In the genomic region with DNA sequence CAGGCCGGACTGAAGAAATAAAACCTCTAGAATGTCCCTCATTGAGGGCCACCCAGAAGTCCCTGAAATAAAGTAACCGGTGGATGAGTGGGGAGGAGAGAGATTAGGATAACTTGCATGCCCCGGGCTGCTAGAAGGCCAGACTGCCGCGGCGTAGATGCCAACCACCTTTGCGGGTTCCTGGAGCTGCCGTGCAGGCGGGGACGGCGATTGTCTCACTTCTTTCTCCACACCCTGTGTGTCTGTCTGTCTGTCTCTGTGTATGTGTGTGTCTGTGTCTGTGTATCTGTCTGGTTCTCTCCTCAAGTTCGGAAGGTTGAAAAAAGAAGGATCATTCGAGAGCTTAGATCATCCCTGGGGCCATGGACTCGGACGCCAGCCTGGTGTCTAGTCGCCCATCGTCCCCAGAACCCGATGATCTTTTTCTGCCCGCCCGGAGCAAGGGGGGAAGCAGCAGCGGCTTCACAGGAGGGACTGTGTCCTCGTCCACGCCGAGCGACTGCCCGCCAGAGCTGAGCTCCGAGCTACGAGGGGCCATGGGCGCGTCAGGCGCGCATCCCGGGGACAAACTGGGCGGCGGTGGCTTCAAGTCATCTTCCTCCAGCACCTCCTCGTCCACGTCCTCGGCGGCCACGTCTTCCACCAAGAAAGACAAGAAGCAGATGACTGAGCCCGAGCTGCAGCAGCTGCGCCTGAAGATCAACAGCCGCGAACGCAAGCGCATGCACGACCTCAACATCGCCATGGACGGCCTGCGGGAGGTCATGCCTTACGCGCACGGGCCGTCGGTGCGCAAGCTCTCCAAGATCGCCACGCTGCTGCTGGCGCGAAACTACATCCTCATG, we compare ENCODE assay signal across 10 mouse cellular contexts. TPM values are rescaled to one million over a fixed set of nuclear protein-coding genes. Genes with fewer than 3 reads are reported as not detected.
A peak's percentile ranks its signal among the peaks of the same experiment; 100 is the strongest.
DNase-seq lines count a peak whose midpoint lies in the region; ATAC-seq lines count a peak whose summit lies in the region.
"Had no signal": no experiment of that assay in that cellular context is flagged by ENCODE, and none has a peak within 500 bp of the region (broad histone marks: within the 10 kb centered on the region; RNA-seq: fewer than 3 reads in every experiment).

No protein-coding gene starts in this region.

- no peak for DNase-seq in heart, embryonic 10.5 days (ENCODE audit: low spot score)
- DNase-seq in heart, adult 8-10 months (ENCODE audit: low spot score), result no peak
- DNase-seq in testis, postnatal 14 days (ENCODE audit: low spot score), result peak; percentile 14
- DNase-seq in testis, postnatal 10 days (ENCODE audit: low spot score), result no peak
- DNase-seq in cerebellum, adult 8-10 months, result no peak
- no peak for DNase-seq in urinary bladder, postnatal 36 days (ENCODE audit: low spot score in 2 of 2)
- DNase-seq in cerebellum, adult 9-10 months, result no peak
- DNase-seq: adrenal gland, postnatal 14 days; thymus, adult 18-20 months had no signal

- no peak overlapping the region for H3K27ac ChIP-seq in heart, embryonic 10.5 days
- H3K27ac ChIP-seq in limb, embryonic 12.5 days, result no peak overlapping the region

- no peak for ATAC-seq in limb, embryonic 12.5 days (ENCODE audit: insufficient number of reproducible peaks, insufficient read depth, low FRiP score, low TSS enrichment, low read depth)

- 1% methylated on average over 60 of the region's 60 CpGs for WGBS in heart, embryonic 10.5 days
- under 1% methylated on average over 60 of the region's 60 CpGs for WGBS in limb, embryonic 12.5 days

- no peaks in the 10 kb centered on the region for H3K9me3 ChIP-seq in heart, embryonic 10.5 days
- H3K9me3 ChIP-seq in limb, embryonic 12.5 days, result no peaks in the 10 kb centered on the region

- H3K9ac ChIP-seq in limb, embryonic 12.5 days (replicated peaks), result no peak overlapping the region

- peak overlapping the region; percentile 39 for H3K4me3 ChIP-seq in heart, embryonic 10.5 days
- H3K4me3 ChIP-seq in limb, embryonic 12.5 days (replicated peaks), result peak overlapping the region; percentile 21; the same call in 1 of the 2 replicates

- H3K4me2 ChIP-seq in limb, embryonic 12.5 days, result peak overlapping the region; percentile 35

- H3K27me3 ChIP-seq in heart, embryonic 10.5 days (ENCODE audit: insufficient read depth, poor library complexity, severe bottlenecking), result peaks cover 100% of the 10 kb centered on the region
- H3K27me3 ChIP-seq in limb, embryonic 12.5 days, result peaks cover 100% of the 10 kb centered on the region

- H3K36me3 ChIP-seq in heart, embryonic 10.5 days, result no peaks in the 10 kb centered on the region
- no peaks in the 10 kb centered on the region for H3K36me3 ChIP-seq in limb, embryonic 12.5 days

- peaks cover 43% of the 10 kb centered on the region for H3K4me1 ChIP-seq in heart, embryonic 10.5 days
- H3K4me1 ChIP-seq in limb, embryonic 12.5 days (replicated peaks), result peaks cover 37% of the 10 kb centered on the region

RNA-seq across cellular contexts. Expression of a gene that starts 1.0 kb away (rescaled TPM):
- not detected in 2 replicates for polyA plus RNA-seq in heart, embryonic 10.5 days (2016; fragmentation: Nextera tagmentation; extraction: Ambion mirVana)
- total RNA-seq in heart, adult 8-10 months (2022), result not detected
- 0.13 TPM in 1 of 2 replicates, not detected in the other for polyA plus RNA-seq in limb, embryonic 12.5 days (2016; fragmentation: Nextera tagmentation; extraction: Ambion mirVana)
- total RNA-seq: adrenal gland, postnatal 14 days had no signal

RNA-seq across cellular contexts. Expression of a gene that starts 43.3 kb away (rescaled TPM):
- polyA plus RNA-seq in heart, embryonic 10.5 days (2016; fragmentation: Nextera tagmentation; extraction: Ambion mirVana), result 0.10 and 0.21 TPM in 2 replicates
- total RNA-seq in heart, adult 8-10 months (2022), result not detected
- 0.09 TPM in 1 of 2 replicates, not detected in the other for polyA plus RNA-seq in limb, embryonic 12.5 days (2016; fragmentation: Nextera tagmentation; extraction: Ambion mirVana)
